Mouse (Mus musculus) heart, postnatal 4 days (tissue): ENCODE measurements at regions not wholly inside any gene's neighbourhood (a gene's known extent, or its start where the extent isn't known, plus 50 kb on each side); places are given as distances from the start of the nearest gene placed in this dataset.
"Not testable (repeated sequence)": the region's sequence is repeated elsewhere in the genome, so short reads cannot be mapped to it uniquely, and the experiment has no call there.

Source experiments
- DNase-seq: peaks from one replicate; pipeline ENCODE4 v3.0.0; 2021

DNA sequence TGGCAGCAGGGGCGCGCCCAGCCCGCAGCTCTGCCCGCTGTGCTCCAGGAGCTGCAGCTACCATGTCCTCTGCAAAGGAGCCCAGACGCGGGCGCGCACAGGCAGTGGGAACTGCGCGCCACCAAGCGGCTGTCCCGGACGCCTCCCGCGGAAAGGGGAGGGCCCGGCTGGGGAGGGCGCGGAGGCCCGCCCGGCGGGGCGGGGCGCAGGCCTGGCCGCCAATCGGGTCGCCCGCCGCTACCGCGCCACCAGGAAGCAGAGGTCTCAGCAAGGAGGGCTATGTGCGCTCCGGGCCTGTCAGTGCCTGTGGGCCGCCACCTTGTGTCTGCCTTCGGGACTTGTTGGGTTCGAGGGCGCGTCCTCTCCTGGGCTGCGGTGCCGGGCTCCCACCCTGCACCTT, 367.0 kb upstream of the Ywhaq start:
- DNase-seq, result peak; percentile 73

DNA sequence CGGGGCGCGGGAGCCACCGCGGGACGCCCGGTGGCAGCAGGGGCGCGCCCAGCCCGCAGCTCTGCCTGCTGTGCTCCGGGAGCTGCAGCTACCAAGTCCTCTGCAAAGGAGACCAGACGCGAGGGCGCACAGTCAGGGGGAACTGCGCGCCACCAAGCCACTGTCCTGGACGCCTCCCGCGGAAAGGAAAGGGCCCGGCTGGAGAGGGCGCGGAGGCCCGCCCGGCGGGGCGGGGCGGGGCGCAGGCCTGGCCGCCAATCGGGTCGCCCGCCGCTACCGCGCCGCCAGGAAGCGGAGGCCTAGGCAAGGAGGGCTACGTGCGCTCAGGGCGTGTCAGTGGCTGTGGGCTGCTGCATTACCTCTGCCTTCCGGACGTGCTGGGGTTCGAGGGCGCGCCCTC, 361.3 kb upstream of the Ywhaq start:
- peak; percentile 9 for DNase-seq

DNA sequence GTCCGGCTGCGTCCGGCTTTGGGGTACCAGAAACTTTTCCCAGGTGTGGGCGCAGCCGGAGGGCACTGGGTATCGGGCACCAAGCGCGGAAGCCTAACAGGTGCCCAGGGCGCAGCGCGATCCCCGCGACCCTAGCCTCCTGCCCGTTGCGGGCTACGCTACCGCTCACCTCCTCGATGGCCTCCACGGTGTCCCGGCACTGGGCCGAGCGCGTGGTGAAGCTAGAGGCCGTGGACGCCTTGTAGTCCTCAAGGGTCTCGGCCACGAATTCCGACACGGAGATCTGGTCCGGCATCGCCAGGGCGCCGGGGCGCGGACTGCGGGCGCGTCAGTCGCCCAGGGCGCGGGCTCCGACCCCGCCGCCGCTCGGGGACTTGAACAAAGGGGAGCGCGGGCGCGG, 360.9 kb upstream of the Ywhaq start:
- peak; percentile 8 for DNase-seq

DNA sequence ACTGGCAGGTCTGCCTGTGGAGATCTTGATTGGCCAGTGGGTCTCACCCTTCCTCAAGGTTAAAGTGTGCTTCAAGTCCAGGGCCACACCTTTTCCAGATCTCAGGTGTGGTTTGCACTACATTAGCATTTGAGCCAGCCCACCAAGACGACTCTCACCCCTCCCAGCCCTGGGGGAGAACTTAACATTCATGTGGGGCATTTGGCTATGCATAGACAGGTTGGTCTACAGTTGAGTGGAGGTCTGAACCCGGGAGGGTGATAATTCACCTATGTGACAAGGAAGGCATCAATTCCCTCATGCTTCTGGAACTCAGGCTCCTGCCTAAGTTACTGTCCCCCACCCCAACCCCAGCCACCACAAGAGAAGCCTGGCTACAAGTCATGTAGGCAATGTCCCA, 350.3 kb upstream of the Ywhaq start:
- not testable (repeated sequence) for DNase-seq
